In genomic region chr6:52291021-52291860, GRCm38 (mm10) we compare ENCODE assay signal across 8 mouse cellular contexts. TPM values are rescaled to one million over a fixed set of nuclear protein-coding genes. Genes with fewer than 3 reads are reported as not detected.
DNase-seq lines count a peak whose midpoint lies in the region; ATAC-seq lines count a peak whose summit lies in the region.

No protein-coding gene starts in this region.

- peaks cover 11% of the 10 kb centered on the region for H3K4me1 ChIP-seq in limb, embryonic 15.5 days

- no peak overlapping the region for H3K27ac ChIP-seq in limb, embryonic 15.5 days

- H3K9me3 ChIP-seq in limb, embryonic 15.5 days: no peaks in the 10 kb centered on the region

- 4% methylated on average over 45 of the region's 45 CpGs for WGBS in limb, embryonic 15.5 days

- peaks cover 38% of the 10 kb centered on the region for H3K27me3 ChIP-seq in limb, embryonic 15.5 days

- no peak for ATAC-seq in limb, embryonic 15.5 days (ENCODE audit: insufficient number of reproducible peaks, low FRiP score, low TSS enrichment, low read depth)

- DNase-seq in adrenal gland, postnatal 10 days: peak; percentile 34
- DNase-seq in adrenal gland, adult 18-20 months (ENCODE audit: low spot score in 2 of 2): no peak
- DNase-seq in thymus, postnatal 4 days: peak; percentile 45
- DNase-seq in thymus, postnatal 10 days (ENCODE audit: low spot score in 2 of 2): no peak
- peak; percentile 51 for DNase-seq in yolk sac, embryonic 10.5 days (ENCODE audit: low spot score)
- no peak for DNase-seq in right cerebral cortex, postnatal 25 days
- DNase-seq in thymus, postnatal 14 days: no peak

- peak overlapping the region; percentile 78 for H3K4me2 ChIP-seq in limb, embryonic 15.5 days

- no peaks in the 10 kb centered on the region for H3K36me3 ChIP-seq in limb, embryonic 15.5 days

- no peak overlapping the region for H3K9ac ChIP-seq in limb, embryonic 15.5 days

- peak overlapping the region; percentile 43 for H3K4me3 ChIP-seq in limb, embryonic 15.5 days

RNA-seq across cellular contexts. Expression of gene Evx1, which starts 22.1 kb away (rescaled TPM):
- not detected for total RNA-seq in adrenal gland, postnatal 10 days (2021)
- total RNA-seq in adrenal gland, adult 18-20 months (2021): not detected
- polyA plus RNA-seq in limb, embryonic 15.5 days (2015; fragmentation: Nextera tagmentation; extraction: Ambion mirVana): 0.19 and 0.59 TPM in 2 replicates

RNA-seq across cellular contexts. Expression of gene Hoxa13, which starts 30.6 kb away (rescaled TPM):
- total RNA-seq in adrenal gland, postnatal 10 days (2021): not detected
- not detected for total RNA-seq in adrenal gland, adult 18-20 months (2021)
- 11.0 and 17.4 TPM in 2 replicates for polyA plus RNA-seq in limb, embryonic 15.5 days (2015; fragmentation: Nextera tagmentation; extraction: Ambion mirVana)

RNA-seq across cellular contexts. Expression of gene Hoxa11, which starts 45.6 kb away (rescaled TPM):
- total RNA-seq in adrenal gland, postnatal 10 days (2021): not detected
- total RNA-seq in adrenal gland, adult 18-20 months (2021): not detected
- polyA plus RNA-seq in limb, embryonic 15.5 days (2015; fragmentation: Nextera tagmentation; extraction: Ambion mirVana): 23.3 and 33.4 TPM in 2 replicates

RNA-seq across cellular contexts. Expression of gene Hoxa10, which starts 50.6 kb away (rescaled TPM):
- 1 to 10 TPM in 1 of 2 experiments, under 1 TPM in 1; 0.42 to 1.5 TPM for total RNA-seq in adrenal gland, postnatal 10 days (2021)
- total RNA-seq in adrenal gland, adult 18-20 months (2021): under 1 TPM in 1 of 2 experiments, not detected in 1; 0.13 TPM
- polyA plus RNA-seq in limb, embryonic 15.5 days (2015; fragmentation: Nextera tagmentation; extraction: Ambion mirVana): 86.8 and 108 TPM in 2 replicates

Comparison
In these comparisons a context has a peak if more than half of its experiments do, and no peak if none do; other contexts are left out.
1. DNase-seq: peak in adrenal gland, postnatal 10 days (single experiment), thymus, postnatal 4 days (single experiment) and yolk sac, embryonic 10.5 days (single experiment); none in adrenal gland, adult 18-20 months (0 of 2), thymus, postnatal 10 days (0 of 2), right cerebral cortex, postnatal 25 days (single experiment) and thymus, postnatal 14 days (single experiment).